Mouse (Mus musculus) lung, adult 2 months (tissue): ENCODE results near the gene Csnk1e.

Experiments used
- CTCF ChIP-seq: fragments of 200-500 bp; IDR thresholded peaks from 2 replicates; pipeline ENCODE4 v1.5.1; 2011; ENCODE audit warnings: mild to moderate bottlenecking, low read length, control low read depth; ENCODE audit not compliant: insufficient read depth
- POLR2A ChIP-seq: fragments of 200-500 bp; IDR thresholded peaks from 2 replicates; pipeline ENCODE4 v1.6.1; 2011; ENCODE audit warnings: low read depth, mild to moderate bottlenecking, control low read depth, low read length, borderline replicate concordance; ENCODE audit errors: extremely low read depth

- TF ChIP-seq CTCF (no peak), POLR2A (no peak)
These were observed 51.6 kb downstream of the Csnk1e start for GRCm38 (mm10) chr15:79403763-79404210.
